Mouse (Mus musculus) erythroid progenitor cell, adult 5-6 weeks (primary cell): ENCODE data around the gene Tor4a. TPM values are rescaled to one million over a fixed set of nuclear protein-coding genes. Genes with fewer than 3 reads are reported as not detected.

Experiments used
- ATAC-seq: replicated peaks from 2 replicates; pipeline ENCODE4 v1.8.0; 2016; ENCODE audit warnings: moderate number of reproducible peaks, mild to moderate bottlenecking, moderate TSS enrichment, inconsistent platforms; ENCODE audit not compliant: poor library complexity, low FRiP score, severe bottlenecking
- total RNA-seq, 2 experiments: library from RNA; stranded (forward) in 1 of 2; stranded (reverse) in 1 of 2; fragments of 150-400 nt in 1 of 2; fragments of 186-747, 209-891 nt in 1 of 2; gene quantifications; 2 replicates each; pipeline versions ENCODE4 v1.2.3 to v1.2.4; 2015 to 2017; ENCODE audit warnings: low replicate concordance in 2 of 2

Tor4a gene
- 2.9 and 5.4 TPM in 2 replicates for total RNA-seq (2015; ENCODE audit: low replicate concordance)
- total RNA-seq (2017; ENCODE audit: low replicate concordance), result 0.30 and 2.2 TPM in 2 replicates

GRCm38 (mm10) chr2:25196172-25196954 is at the start of gene Tor4a:
TSS of gene Tor4a (minus strand) at chr2:25196886.
- peak; percentile 53; the same call in 1 of the 2 replicates for ATAC-seq

- ATAC-seq, result no peak
Measured at GRCm38 (mm10) chr2:25244144-25244543, 47.5 kb upstream of the Tor4a start.

GRCm38 (mm10) chr2:25243342-25243741 is 46.7 kb upstream of the Tor4a start:
- ATAC-seq, result no peak

- no peak for ATAC-seq
Measured at GRCm38 (mm10) chr2:25242101-25242506, 45.4 kb upstream of the Tor4a start, which contains the start of the genes Rnf208 and Cysrt1. TSS of gene Rnf208 (plus strand) at chr2:25242255. TSS of gene Cysrt1 (minus strand) at chr2:25242452.

DNA sequence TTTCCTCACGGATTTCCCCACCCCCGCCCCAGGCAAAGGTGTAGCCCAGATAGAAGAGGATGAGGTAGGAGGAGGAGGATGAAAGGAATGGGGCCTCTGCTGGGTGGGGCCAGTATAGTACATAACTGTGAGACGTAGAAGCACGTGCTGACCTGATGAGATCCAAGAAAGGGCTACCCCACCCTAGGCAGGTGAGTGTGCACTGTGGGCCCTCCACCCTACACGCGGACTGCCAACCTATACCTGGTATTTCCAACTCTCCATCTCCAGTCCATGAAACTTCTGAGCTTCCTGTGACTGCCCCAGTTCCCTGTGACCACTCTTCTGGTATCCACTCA is 44.7 kb upstream of the Tor4a start:
- no peak for ATAC-seq

GRCm38 (mm10) chr2:25240723-25241437 is 44.2 kb upstream of the Tor4a start:
- peak; percentile 36; the same call in 1 of the 2 replicates for ATAC-seq

- no peak for ATAC-seq
Measured at GRCm38 (mm10) chr2:25240310-25240709, 43.6 kb upstream of the Tor4a start.

GRCm38 (mm10) chr2:25239766-25240165 is 43.1 kb upstream of the Tor4a start:
- ATAC-seq, result no peak

DNA sequence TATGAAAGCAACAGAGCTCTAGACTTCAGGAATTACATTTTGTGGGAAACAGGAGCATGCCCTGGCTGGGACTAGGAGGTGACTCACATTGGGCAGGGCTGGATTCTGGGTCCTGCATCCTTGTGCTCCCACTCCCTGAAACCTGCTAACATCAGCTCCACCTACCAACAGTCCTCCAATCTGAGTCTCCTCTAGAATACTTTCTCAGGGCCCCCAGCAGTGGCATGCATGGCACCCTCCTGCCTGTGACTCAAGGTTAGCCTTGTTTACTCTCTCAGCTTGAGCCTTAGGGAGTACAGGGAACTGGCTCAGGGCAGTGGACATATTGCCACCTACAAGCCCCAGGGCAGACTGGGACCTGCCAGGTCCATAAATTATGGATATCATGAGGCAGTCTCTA is 41.4 kb upstream of the Tor4a start:
- no peak for ATAC-seq

GRCm38 (mm10) chr2:25237522-25237921 is 40.8 kb upstream of the Tor4a start:
- ATAC-seq, result no peak

DNA sequence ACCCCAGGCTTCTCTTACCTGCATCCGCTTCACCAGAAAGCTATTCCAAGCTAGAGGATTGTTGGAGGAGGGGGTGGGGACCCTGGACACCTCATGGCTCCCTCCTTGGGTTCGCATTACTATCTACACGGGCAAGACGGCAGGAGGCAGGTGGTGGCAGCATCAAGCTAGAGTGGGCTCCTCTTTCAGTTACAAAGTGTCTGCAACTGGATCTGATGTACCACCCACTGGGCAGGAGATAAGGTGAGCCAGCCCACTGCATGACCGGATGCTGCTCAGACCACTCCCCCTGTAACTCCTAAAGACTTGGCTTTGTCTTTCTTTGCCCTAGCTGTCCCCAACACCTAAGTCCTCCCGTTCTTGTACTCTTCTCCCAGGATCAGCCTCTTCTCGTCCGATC is 39.9 kb upstream of the Tor4a start, which contains the start of gene Rnf224:
TSS of gene Rnf224 (minus strand) at position 174 of the 400 bp plus-strand sequence.
- no peak for ATAC-seq

DNA sequence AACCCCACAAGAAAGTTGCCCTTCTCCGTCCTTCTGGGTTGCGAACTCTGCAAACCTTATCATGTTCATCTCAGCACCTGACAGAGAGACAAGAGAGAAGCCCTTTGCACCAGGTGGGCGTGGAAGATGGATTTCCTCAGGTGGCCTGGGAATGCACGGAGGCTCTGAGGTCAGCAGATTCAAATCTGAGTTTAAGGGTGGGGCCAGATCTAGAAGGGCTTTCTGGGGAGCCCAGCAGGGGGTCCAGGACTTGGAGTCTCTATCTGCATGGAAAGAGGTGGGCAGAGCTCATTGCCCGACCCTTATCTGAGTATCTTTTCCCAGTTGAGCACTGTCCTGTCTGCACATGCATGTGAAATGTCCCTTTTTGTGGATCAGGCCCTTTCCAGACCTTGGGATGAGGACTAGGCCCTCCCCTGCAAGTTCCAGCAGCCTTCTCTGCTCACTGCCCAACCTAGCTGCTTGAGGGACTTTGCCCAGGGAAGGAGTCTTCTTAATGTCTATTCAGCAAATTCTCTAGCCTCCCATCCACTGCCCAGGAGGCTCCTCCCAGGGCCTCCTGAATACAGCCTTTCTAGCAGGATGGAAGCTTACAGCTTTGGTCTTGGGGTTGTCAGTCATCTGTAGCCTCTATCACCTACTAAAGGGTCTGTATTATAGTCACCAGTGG is 38.0 kb upstream of the Tor4a start:
- no peak for ATAC-seq

DNA sequence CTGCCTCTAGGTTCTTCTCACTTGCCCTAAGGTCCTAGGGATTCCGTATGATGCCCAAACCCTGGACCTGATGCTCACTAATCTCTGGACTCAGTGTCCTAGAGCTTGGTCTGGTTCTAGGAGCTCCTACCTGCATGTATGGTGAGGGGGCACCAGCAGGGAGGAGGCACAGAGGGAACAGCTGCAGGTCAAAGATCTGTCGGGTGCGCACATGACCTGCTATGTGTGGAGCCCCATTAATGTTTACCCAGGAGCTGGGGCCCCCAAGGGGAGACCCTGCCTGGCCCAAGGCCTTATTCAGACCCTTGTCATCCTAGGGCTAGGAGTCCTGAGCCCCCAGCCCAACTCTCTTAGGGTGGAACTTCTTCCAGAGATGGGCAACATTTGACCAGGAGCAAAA is 37.4 kb upstream of the Tor4a start, which contains the start of gene Slc34a3:
TSS of gene Slc34a3 (minus strand) at position 315 of the 400 bp plus-strand sequence.
- ATAC-seq, result no peak

- no peak for ATAC-seq
Measured at GRCm38 (mm10) chr2:25233421-25233820, 36.7 kb upstream of the Tor4a start.

GRCm38 (mm10) chr2:25231038-25231437 is 34.4 kb upstream of the Tor4a start:
- ATAC-seq, result no peak

DNA sequence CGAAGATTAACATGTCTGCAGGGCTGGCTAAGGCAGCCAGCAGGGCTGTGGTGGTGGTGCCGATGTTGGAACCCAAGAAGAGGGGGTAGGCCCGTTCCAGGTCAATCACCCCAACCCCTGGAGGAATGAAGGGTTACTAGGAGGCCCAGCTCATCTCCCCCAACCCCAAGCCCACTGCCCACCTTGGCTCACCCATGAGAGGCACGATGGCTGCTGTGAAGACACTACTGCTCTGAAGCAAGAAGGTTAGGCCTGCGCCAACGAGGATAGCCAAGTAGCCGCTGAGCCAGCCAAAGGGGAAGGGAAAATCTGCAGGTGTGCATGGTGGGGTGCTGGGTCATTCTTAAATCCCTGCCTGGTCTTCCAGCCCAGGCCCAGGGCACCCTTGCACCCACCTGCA is 33.9 kb upstream of the Tor4a start:
- no peak for ATAC-seq

DNA sequence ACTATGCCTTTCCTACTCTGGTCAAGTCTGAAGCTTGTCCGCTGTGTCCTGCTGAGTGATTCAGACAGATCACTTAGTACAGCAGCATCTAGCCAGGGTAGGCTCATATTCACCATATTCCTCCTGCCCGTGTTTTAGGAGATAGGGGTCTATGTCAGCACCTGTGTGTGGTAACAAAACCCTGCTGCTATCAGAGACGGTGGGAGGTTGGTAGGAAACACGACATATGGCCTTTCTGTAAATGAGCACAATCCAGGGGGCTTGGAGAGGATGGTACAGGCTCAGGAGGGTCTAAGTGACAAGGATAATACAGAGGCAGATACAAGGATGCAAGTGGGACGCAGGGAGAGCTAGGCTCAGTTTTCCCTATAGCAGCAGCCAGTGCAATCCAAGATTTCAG is 32.9 kb upstream of the Tor4a start:
- no peak for ATAC-seq

DNA sequence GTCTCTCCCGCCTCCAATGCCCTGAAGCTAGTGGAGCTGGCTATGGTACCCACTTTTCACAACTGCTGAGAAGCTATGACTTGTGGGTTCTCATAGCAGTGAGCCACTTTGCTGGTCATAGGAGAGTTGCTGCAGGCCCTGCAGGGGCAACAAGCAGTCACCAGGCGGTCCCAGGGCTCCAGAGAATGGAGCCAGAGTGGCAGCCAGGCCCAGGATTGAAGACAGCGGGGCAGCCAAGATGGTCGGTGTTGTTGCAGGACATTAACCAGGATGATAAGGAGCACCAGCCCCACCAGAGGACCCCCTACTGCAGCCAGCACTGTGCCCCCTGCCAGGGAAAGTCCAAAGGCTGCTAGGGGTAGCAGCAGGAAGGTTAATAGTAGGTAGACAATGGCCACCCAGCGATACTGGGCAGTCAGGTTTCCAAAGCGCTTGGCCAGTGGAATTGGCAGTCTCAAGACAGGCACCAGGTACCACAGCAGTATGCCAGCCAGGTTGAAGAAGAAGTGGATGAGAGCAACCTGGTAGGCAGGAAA is 32.4 kb upstream of the Tor4a start:
- no peak for ATAC-seq

DNA sequence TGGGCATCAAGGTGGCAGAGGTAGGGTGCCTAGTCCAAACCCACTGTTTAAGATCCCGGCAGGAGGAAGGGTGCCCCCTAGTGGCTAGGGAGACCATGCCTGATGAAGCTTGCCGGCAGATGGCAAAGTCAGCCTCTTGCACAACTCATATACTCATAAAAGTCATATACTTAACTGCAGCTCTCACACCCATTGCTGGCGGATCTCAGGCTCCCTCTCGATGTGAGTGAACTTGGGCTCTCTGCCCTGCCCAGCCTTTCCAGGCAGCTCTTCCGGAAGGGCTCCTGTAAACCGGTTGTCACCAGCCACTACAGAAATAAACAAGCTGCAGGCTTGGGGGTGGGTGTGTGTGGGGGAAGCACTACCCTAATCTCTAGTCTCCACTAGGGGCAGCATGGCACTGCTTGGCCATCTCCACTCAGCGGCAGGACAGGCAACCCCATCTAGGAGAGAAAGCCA is 31.8 kb upstream of the Tor4a start:
- peak; percentile 53 for ATAC-seq

DNA sequence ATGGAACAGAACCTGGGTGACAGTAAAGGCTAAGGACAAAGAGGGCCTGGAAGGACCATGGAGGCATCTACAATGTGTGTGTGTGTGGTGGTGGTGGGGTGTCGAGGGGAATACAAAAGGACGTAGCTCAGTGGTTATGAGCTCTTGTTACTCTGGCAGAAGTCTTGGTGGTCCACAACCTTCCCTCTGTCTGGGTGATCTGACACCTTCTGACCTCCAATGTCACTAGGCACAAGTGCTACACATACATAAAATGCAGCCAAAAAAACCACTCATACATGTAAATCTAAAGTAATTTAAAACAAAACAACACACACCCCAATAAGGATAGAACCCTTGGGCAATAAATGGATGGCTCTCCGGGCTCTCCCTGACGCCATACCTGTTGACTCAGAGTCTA is 30.7 kb upstream of the Tor4a start:
- no peak for ATAC-seq
